Mouse (Mus musculus) cerebellum, adult 8-10 months (tissue): ENCODE results near the gene Hey2.
A peak's percentile ranks its signal among the peaks of the same experiment; 100 is the strongest.

Experiments
- DNase-seq: peaks from one replicate; pipeline ENCODE4 v3.0.0; 2022

The Hey2 gene

DNA sequence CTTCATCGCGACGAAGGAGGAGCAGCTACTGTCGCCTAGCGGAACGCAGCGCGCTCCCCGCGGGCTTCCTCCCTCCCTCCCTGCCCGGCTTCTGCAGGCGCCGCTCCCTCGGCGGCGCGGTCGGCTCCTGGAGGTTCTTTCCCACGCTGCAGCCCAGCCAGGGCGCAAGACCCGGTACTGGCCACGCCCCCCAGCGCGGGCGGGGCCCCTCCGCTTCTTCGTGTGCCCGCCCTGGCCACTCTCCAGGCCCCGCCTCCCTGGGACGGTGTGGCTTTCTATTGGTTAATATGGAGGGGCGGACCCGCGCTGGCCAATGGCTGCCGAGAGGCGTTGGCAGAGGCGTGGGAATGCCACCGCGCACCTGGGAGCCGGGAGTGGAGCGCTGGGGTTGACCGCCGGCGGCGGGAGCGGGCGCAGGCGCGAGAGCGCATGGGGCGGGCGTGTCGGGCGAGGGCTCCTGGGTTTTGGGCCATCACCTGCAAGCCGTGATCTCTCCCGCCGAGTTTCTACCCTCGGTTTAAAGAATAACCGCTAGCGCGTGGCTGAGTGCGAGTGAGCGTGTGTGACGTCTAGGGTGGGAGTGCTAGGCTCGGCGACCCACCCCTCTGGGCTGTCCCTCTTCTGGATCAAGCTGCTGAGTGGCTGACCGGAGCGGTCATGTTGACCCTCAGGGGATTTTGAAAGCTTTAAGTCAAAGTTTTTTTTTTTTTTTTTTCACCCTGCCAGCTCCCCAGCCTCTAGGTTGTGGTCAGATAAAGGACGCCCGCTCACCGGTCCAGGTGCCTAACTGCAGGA lies at the start of gene Hey2:
Gene Hey2 (minus strand): TSS at position 159 of the 795 bp plus-strand sequence.
- DNase-seq = peak; percentile 99

DNA sequence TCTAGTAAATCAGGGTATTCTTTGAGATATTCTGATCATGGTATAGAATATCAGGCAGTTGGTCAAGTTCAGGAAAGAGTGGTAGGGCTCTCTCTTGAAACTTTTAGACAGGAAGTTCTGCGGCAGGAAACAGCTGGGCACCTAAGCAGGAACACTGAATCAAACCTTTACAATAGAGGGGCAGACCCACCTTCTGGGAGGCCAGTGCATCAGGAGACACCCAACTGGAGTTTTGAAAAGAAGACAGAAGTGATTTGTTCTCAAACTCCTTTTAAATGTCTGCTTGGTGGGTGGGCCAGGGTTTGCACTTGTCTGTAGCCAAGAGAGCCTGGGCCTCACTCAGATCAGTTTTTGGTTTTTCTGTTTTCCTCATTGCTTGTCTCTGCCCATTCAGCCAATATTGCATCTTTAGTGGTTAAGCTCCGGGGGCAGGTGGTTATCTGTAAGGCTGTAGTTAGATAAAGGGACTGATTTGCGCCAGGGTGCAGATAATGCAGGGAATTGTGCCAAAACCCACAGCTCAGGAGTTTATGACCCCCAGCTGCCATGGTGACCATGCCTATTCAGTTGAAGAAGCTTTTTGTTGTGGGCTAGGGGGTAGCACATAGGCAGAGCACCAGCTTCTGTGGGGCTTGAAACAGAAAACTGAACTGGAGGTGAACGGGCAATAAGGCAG lies 40.6 kb upstream of the Hey2 start:
- DNase-seq = no peak

GRCm38 (mm10) chr10:30881109-30881508 lies 38.5 kb upstream of the Hey2 start:
- no peak for DNase-seq

- no peak for DNase-seq
Measured at GRCm38 (mm10) chr10:30845101-30845825, 2.7 kb upstream of the Hey2 start.

DNA sequence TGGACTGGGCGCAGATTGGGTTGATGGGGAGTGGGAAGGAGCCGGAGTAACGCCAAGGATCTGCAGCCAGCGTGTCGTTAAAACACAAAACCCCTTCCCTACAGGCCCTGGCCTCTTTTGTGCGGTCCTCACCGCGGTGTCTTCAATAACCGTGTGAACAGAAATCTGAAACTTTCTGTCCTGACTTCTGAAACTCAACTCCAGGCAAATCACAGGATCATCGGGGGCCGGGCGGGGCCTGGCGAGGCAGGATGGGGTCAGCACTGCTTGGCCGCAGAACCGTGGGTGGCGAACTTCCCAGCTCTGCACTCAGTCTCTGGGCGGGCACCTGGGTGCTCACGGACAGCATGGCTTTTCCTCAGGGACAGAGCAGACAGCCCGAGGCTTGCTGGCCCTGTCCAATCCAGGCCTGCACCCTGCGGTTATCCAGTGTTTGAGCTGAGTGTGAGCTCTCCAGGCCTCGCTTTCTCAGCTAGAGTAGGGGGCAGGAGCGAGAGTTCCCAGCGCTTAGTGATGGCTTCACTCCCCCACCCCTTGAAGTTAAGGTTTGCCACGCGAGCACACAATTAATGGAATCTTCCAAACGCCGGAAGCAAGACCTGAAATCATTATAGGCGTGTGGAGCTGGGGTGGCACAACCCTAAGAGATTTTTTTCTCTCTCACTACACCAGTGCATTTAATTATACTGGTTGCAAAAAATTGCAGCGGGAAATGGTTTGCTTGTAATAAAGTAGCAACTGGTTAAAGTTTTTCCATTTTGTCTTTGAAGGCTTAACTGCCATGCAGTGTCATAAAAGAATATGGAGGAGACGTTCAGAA lies 1.8 kb upstream of the Hey2 start:
- no peak for DNase-seq

GRCm38 (mm10) chr10:30843438-30844190 lies 1.0 kb upstream of the Hey2 start:
- DNase-seq = peak; percentile 12

GRCm38 (mm10) chr10:30842228-30842627 lies 373 bp downstream of the Hey2 start:
- DNase-seq = no peak

DNA sequence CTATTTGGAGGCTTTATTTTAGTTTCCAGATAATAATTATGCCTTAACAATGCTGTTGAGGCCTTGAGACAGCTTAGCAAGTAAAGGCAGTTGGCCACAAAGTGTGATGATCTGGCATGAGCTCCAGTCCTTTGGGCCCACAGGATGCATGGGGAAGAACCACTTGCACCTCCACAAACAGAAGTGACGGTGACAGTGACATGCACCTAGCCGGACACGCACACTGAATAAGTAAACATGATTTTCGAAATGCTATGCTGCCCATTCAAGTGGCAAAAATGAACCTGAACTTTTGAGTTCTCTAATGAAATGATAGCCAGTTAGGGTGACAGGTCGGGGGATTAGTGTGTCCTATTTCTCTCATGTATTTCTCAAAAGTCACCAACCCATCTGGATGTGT lies 1.8 kb downstream of the Hey2 start:
- DNase-seq = no peak

GRCm38 (mm10) chr10:30838188-30838587 lies 4.4 kb downstream of the Hey2 start:
- DNase-seq = no peak

DNA sequence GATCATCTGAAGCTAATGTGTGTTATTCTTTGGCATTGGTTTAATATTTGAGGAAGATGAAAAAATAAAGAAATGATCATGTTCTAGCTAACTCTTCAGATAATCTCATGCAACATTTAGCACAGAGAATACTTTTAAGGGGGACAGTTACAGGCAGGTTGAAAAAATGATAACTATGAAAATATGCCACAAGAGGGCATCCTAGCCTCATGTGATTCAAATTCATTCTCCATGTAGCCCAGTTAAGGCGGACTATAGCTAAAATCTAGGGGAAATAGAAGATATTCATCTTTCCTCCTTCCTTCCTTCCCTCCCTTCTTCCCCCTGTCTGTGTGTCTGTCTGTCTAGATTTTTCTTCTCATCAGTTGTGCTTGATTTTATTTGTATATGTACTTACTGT lies 17.6 kb downstream of the Hey2 start:
- peak; percentile 23 for DNase-seq

DNA sequence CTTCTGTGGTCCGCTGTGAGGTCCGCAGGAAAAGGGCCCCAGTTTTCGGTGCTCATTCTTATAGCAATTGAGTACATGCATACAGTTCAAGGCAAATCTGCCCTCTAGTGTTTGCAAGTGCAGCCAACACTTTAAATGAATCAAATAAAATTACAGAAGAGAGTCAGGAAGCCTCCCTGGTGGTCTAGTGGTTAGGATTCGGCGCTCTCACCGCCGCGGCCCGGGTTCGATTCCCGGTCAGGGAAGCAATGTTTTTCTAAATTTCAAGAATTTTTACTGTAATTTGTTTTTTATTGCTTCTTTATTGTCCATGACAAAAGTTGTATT lies 31.7 kb downstream of the Hey2 start:
- peak; percentile 91 for DNase-seq

- DNase-seq = peak; percentile 43
Measured at GRCm38 (mm10) chr10:30810247-30810966, 32.2 kb downstream of the Hey2 start.

DNA sequence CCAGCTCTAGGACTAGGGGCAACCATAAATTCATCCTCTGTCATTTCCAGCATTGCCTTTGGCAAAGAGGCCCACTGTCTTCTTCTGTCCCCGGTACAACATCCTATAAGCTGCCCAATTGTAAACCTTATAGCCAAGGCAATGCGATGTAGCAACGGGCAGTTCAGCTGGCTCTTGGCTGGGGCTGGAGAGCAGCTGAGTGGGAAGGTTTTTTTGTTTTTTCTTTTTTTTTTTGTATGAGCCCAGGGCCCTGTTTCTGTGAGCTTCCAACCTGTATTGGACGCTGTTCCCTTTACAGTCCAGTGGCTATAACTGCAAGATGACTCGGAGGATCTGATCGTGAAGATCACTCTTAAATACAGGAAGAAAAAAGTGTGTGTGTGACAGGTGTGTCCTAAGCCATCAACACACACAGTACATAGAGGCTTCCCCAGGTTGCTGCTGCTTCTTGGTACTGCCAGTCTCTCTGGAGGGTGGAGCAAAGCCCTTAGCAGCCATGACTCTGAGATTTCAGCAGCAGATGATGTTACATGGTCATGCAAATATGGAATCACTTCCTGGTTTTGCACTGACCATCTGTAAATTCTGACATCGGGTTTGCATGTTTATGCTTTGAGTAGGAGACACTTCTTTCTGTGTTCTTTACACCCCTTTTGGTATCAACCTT lies 38.9 kb downstream of the Hey2 start:
- peak; percentile 35 for DNase-seq

DNA sequence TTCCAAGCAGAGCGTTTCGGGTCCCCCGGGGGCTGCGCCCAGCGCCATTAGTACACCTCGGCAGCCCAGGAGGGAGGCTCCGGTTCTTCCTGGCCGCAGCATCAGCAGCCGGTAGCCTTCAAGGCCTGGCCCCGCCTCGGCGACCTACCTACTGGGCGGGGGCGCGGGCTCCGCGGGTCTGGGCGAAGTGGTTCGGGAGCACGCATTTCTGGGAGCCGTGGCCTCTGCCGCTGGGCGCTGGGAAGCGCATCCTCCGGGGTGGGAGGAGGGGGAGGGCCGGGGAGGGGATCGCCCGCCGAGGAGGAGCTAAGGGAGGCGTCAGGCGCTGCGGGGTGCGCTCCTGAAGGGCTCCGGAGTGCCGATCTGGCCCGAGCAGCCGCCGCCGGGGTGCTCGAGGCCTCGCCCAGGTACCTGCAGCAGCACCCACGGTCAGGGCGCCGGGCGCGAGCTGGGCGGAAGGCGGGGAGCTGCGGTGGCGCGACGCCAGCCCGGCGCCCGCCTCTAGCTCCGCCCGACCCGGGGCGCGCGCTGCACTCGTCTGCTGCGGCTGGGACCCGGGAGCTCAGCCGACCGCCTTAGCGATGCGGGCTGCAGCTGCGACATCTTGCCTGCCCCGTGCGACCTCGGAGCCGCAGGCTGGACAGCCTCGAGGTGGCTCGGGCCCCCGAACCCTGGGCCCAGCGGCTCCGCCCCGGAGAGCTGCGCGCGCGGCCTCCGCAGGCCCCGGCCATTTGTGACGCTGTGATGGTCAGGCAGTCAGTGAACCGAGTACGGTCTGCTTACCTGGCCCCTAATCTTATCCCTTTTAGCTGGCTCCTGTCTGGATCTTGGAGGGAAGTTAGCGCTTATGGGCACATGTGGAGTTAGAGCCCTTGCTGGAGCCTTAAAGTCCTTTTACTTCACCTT lies 39.7 kb downstream of the Hey2 start, which contains the start of gene Ncoa7:
Gene Ncoa7 (minus strand): TSS at position 646 of the 906 bp plus-strand sequence.
- DNase-seq = peak; percentile 88

- DNase-seq = peak; percentile 48
Measured at GRCm38 (mm10) chr10:30802033-30802432, 40.6 kb downstream of the Hey2 start.

DNA sequence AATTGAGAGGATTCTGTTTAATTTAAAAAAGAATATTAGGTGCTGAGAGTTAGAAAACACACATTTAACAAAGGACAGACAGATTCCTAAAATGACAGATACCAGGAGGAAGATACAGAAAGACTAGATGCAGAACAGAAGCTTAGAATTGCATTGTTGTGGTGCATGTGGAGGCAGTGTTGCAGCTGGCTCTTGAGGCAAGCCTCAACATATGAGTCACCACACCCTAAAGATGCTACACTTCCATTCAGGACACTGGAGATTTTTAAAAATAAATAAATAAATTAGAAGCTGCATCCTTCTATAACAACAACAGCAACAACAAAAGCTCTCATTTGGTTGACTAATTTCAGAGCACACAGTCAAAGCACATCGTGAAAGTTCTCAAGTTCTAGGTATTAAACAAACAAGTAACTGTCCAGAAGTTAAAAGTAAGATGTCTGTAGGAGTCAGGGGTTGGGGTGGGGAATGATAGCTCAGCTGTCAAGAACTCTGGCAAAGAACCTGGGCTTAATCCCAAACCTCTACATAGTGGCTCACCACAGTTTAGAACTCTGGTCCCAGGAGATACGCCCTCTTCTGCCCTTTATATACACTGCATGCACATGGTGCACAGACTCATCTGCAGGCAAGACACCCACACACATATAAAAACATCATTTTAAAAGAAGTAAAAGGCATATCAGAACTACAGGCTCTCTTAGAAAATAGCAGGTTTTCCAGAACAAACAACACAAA lies 42.7 kb downstream of the Hey2 start:
- no peak for DNase-seq

- DNase-seq = no peak
Measured at GRCm38 (mm10) chr10:30796469-30797261, 45.9 kb downstream of the Hey2 start.

- no peak for DNase-seq
Measured at GRCm38 (mm10) chr10:30791016-30791415, 51.6 kb downstream of the Hey2 start.
